Mouse (Mus musculus) spleen, adult 2 months (tissue): ENCODE data around the gene Ocel1.

ENCODE experiments used
- CTCF ChIP-seq: fragments of 200-500 bp; IDR thresholded peaks from 2 replicates; pipeline ENCODE4 v1.5.1; 2011; ENCODE audit warnings: mild to moderate bottlenecking, inconsistent platforms; ENCODE audit not compliant: insufficient read depth, insufficient read length, insufficient replicate concordance; ENCODE audit errors: extremely low read depth
- POLR2A ChIP-seq: fragments of 200-500 bp; IDR thresholded peaks from 2 replicates; pipeline ENCODE4 v1.6.1; 2011; ENCODE audit warnings: low read depth, low read length, inconsistent platforms

DNA sequence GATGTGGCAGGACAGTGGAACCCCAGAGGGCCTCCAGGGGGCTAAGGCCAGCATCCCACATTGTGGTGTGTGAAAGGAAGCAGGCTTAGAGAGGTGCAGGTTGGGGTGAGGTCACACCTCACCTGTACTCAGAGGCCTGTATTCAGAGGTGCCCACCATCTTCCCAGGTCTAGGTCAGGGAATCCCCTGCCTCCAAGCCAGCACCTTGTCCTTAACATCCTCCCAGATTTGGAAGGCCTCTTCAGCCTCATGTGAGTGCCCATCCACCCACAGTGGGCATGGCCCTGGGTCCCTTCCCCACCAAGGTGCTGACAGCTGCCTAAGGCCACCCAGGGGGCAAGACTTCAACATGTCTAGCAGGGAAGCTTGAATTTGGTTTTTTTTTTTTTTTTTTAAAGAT is 30.4 kb downstream of the Ocel1 start:
- TF ChIP-seq CTCF: no peak
- no peak for TF ChIP-seq POLR2A
